Mouse (Mus musculus) hindbrain, embryonic 15.5 days (tissue): Measurements from ENCODE around the gene Jph4. TPM values are rescaled to one million over a fixed set of nuclear protein-coding genes. Genes with fewer than 3 reads are reported as not detected.

ENCODE experiments used
- ATAC-seq: fragments of 200-750 bp; cut with Nextera tagmentation; 2 replicates; pipeline ENCODE4 v1.8.0; 2017; ENCODE audit warnings: low read depth, moderate number of reproducible peaks, moderate TSS enrichment; ENCODE audit not compliant: low FRiP score
- H3K27ac ChIP-seq: fragments of 300-500 bp; sonication (generic); replicated peaks from 2 replicates; pipeline ENCODE4 v1.5.1; 2015; ENCODE audit warnings: mild to moderate bottlenecking, inconsistent platforms
- H3K27me3 ChIP-seq: fragments of 300-500 bp; sonication (generic); 2 replicates; pipeline ENCODE4 v1.6.1; 2015; ENCODE audit warnings: control low read depth, inconsistent platforms
- H3K36me3 ChIP-seq: fragments of 300-500 bp; sonication (generic); 2 replicates; pipeline ENCODE4 v1.6.1; 2015; ENCODE audit warnings: control low read depth, inconsistent platforms
- H3K4me1 ChIP-seq: fragments of 300-500 bp; sonication (generic); replicated peaks from 2 replicates; pipeline ENCODE4 v1.6.1; 2015; ENCODE audit warnings: control low read depth, inconsistent platforms
- H3K4me2 ChIP-seq: fragments of 300-500 bp; sonication (generic); 2 replicates; pipeline ENCODE4 v1.6.1; 2015; ENCODE audit warnings: moderate library complexity, mild to moderate bottlenecking, inconsistent platforms
- H3K4me3 ChIP-seq: fragments of 300-500 bp; sonication (generic); 2 replicates; pipeline ENCODE4 v1.5.1; 2015; ENCODE audit warnings: mild to moderate bottlenecking, inconsistent platforms
- H3K9ac ChIP-seq: fragments of 300-500 bp; sonication (generic); 2 replicates; pipeline ENCODE4 v1.6.1; 2015; ENCODE audit warnings: inconsistent platforms
- H3K9me3 ChIP-seq: fragments of 300-500 bp; sonication (generic); 2 replicates; pipeline ENCODE4 v1.6.1; 2016; ENCODE audit warnings: control low read depth, inconsistent platforms
- WGBS: fragments of 180-500 bp; shearing (Covaris S2); methylation state at CpG from one replicate; pipeline ENCODE4 v1.1.7; 2015; 5-methylcytosine and 5-hydroxymethylcytosine counted together
- polyA plus RNA-seq: library from polyadenylated mRNA; unstranded; fragments of >200 nt; fragmentation: Nextera tagmentation; extraction: Ambion mirVana; gene quantifications from 2 replicates; pipeline ENCODE4 v1.2.1, GENCODE M21; 2015

Gene Jph4
- polyA plus RNA-seq, 1 experiment from 2014 or later = 40.7 TPM

DNA sequence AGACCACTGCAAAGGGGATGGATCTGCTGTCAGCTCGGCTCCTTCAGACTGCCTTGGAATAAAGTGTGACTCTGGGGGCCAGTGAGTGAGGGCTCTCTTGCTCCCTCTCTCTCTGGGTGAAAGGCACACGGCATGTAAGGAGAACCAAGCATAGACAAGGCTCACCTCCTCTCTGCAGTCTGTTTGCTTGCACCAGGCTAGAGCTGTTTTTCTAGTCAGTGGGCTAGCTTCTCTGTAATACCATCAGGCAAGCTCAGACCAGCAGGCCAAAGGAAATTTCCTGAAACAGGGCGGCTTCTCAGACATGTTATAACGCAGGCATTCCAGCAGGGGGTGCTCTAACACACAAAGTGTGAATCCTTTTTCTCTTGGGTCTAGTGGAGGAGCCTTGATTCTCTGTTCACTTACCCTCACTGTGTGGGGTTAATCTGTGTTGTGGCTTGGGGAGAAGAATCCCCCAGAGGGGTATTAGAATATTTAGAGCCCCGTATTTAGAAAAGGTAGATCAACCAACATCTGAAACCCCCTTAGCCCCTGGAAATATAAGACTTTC lies 31.7 kb upstream of the Jph4 start:
- H3K4me3 ChIP-seq = no peak overlapping the region
- no peaks in the 10 kb centered on the region for H3K9me3 ChIP-seq
- peak; percentile 62; the same call in 1 of the 2 replicates for ATAC-seq
- peak overlapping the region; percentile 59; the same call in 1 of the 2 replicates for H3K27ac ChIP-seq
- no peaks in the 10 kb centered on the region for H3K27me3 ChIP-seq
- H3K36me3 ChIP-seq = no peaks in the 10 kb centered on the region
- H3K9ac ChIP-seq = no peak overlapping the region
- 25% methylated on average over 5 of the region's 5 CpGs for WGBS
- H3K4me1 ChIP-seq = peaks cover 16% of the 10 kb centered on the region
- 0 out of 2 replicates have a peak overlapping the region, but pooled peaks have one; percentile 14 for H3K4me2 ChIP-seq

DNA sequence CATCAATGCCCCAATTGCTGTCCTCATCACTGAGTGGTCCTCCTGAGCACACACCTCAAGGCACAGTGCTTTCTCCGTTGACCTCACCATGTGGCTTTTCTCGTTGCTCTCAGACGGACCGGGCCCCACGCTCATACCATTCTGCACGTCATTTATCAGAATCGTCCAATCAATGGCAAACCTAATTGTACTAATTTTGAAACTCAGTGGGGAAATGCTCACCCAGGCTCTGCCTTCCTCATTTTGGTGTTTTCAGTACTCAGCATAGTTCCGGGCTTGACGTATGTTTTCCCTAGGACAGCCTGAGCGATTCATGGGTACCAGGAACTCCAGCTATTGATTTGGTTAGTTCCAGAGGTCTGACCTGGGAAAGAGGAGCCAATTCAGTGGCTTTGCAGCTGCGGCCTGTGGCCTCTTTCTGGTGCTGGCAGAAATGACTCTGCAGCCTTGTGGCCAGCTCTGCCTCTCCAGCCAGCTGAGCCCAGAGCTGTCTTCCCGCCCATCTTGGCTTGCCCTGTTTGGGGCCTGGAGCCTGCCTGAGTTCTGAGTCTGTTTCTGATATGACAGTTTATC lies 30.2 kb upstream of the Jph4 start:
- Histone ChIP-seq H3K4me2 (no peak overlapping the region), H3K36me3 (no peaks in the 10 kb centered on the region), H3K9me3 (no peaks in the 10 kb centered on the region), H3K4me1 (peaks cover 16% of the 10 kb centered on the region), H3K9ac (no peak overlapping the region), H3K27ac (no peak overlapping the region), H3K4me3 (no peak overlapping the region), H3K27me3 (no peaks in the 10 kb centered on the region)
- ATAC-seq = no peak
- whole genome bisulfite sequencing = 85% methylated on average over 12 of the region's 12 CpGs

DNA sequence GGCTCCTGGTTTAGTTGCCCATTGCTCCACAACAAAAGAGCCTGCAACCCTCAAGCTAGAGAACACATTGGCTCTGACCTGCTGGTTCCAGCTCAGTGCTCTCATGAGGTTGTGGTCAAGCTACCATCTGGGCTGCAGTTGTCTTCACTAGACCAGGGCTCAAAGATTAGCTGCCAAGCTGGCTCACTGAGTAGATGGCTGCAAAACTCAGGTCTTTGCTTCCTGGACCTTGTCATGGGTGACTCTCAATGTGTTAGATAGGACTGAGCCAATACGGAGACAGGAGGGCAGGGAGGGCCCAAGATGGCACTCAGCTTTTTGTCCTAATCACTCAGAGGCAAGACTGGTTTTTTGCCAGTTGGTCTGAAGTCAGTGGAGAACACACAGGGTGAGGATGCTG lies 29.6 kb upstream of the Jph4 start:
- Histone ChIP-seq H3K36me3 (no peaks in the 10 kb centered on the region), H3K9me3 (no peaks in the 10 kb centered on the region), H3K9ac (no peak overlapping the region), H3K27ac (no peak overlapping the region), H3K4me1 (peaks cover 16% of the 10 kb centered on the region), H3K4me3 (no peak overlapping the region), H3K4me2 (no peak overlapping the region), H3K27me3 (no peaks in the 10 kb centered on the region)
- WGBS = 77% methylated on average over 1 of the region's 1 CpGs
- no peak for ATAC-seq

DNA sequence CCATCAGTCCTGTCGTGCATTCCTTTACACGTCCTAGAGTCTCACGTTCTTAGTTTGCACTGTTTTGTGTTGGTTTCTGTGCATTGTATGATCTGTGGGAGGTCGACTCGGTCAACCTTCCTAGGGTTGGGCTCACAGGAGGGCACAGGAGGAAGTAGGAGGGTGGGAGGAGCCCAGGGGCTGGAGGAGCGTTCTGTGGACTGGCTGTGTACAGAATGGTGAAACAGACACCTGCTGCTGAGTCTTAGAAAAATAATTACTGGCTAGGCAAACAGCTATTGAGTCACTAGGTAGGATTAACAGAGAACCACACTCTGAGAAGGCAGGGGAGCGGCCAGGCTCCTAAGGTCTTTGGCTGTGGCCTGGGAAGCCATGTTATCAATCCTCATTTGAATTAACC lies 22.6 kb upstream of the Jph4 start:
- whole genome bisulfite sequencing = 49% methylated on average over 7 of the region's 7 CpGs
- H3K4me3 ChIP-seq = no peak overlapping the region
- H3K4me1 ChIP-seq = no peaks in the 10 kb centered on the region
- no peak for ATAC-seq
- H3K27ac ChIP-seq = no peak overlapping the region
- no peaks in the 10 kb centered on the region for H3K27me3 ChIP-seq
- H3K9ac ChIP-seq = no peak overlapping the region
- H3K36me3 ChIP-seq = no peaks in the 10 kb centered on the region
- no peak overlapping the region for H3K4me2 ChIP-seq
- no peaks in the 10 kb centered on the region for H3K9me3 ChIP-seq

DNA sequence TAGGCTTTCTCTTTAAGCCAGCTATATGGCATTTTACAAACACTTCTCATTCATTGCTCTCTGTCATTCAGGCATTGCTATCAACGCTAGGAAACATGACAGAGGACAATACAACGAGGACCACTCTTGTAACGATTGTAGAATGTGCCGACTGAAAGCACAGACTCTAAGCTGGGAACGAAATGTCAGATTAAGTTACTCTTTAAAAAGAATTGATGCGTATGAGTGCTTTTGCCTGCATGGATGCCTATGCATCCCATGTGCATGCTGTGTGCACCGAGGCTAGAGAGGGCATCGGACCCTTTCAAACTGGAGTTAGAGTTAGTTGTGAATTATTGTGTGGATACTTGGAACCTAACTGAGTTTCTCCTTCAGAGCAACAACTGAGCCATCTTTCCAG lies 18.9 kb upstream of the Jph4 start:
- no peaks in the 10 kb centered on the region for H3K4me1 ChIP-seq
- H3K9me3 ChIP-seq = no peaks in the 10 kb centered on the region
- no peak overlapping the region for H3K4me3 ChIP-seq
- WGBS = 83% methylated on average over 8 of the region's 8 CpGs
- H3K36me3 ChIP-seq = no peaks in the 10 kb centered on the region
- H3K27me3 ChIP-seq = no peaks in the 10 kb centered on the region
- H3K4me2 ChIP-seq = no peak overlapping the region
- H3K9ac ChIP-seq = no peak overlapping the region
- ATAC-seq = no peak
- no peak overlapping the region for H3K27ac ChIP-seq

DNA sequence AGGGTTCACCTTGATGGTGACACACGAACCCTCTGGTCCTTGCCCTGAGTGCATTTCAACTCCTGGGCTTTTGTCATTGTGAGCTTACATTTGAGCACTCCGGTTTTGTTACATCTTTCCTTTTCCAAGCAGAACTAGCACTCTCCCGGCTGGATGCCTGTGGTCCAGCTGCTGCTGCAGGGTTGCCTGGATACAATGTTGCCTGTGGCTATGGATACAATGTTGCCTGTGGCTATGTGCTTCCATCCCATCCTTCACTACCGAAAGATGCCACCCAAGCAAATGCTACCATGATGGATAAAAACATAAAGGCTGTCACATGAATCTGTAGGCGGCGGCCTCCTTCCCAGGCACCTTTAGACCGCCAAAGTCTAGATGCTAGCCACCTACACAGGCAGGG lies 9.8 kb upstream of the Jph4 start:
- Histone ChIP-seq H3K4me2 (no peak overlapping the region), H3K27me3 (no peaks in the 10 kb centered on the region), H3K9ac (no peak overlapping the region), H3K36me3 (no peaks in the 10 kb centered on the region), H3K9me3 (no peaks in the 10 kb centered on the region), H3K4me1 (peaks cover 14% of the 10 kb centered on the region), H3K4me3 (no peak overlapping the region), H3K27ac (no peak overlapping the region)
- ATAC-seq = no peak
- WGBS = 62% methylated on average over 7 of the region's 7 CpGs

DNA sequence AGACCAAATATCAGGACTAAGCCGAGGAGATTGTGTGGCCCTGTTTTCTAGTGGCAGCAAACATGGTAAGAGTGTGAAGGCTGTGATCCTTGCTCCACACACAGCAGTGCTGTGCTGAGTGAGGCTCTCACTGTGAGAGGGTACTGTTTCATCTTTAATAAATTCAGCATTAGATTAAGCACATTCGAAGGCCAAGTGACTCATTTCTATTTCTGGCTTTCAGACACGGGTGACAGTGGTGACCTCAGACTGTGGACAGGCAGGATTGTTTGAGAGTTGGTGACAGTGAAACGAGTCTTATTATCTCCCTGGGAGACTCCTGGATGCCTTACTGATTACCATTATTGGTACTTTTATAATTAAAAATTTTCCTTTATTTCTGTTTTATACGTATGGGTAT lies 9.0 kb upstream of the Jph4 start:
- Histone ChIP-seq H3K4me3 (no peak overlapping the region), H3K27ac (no peak overlapping the region), H3K9me3 (no peaks in the 10 kb centered on the region), H3K4me2 (no peak overlapping the region), H3K36me3 (no peaks in the 10 kb centered on the region), H3K9ac (no peak overlapping the region), H3K4me1 (peaks cover 14% of the 10 kb centered on the region), H3K27me3 (no peaks in the 10 kb centered on the region)
- no peak for ATAC-seq
- WGBS = 87% methylated on average over 5 of the region's 5 CpGs

DNA sequence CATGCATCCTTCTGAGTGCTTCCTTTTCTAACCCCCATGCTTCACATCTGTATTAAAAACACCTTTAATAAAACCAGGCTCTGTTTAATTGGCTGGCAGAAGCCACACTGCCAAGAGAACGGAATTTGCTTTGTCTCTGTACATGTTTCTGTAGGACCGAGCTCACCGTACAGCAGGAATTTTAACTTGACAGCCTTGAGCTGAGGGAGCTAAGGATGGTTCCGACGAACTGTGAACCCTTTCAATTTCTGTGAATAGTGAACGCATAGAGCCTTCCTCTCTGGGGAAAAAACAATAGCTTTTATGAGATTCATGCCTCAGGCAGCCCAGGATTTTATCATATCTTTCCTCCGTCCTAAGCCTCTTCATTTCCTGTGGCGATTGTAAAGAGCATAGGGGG lies 5.6 kb upstream of the Jph4 start:
- H3K36me3 ChIP-seq = no peaks in the 10 kb centered on the region
- no peak overlapping the region for H3K4me3 ChIP-seq
- H3K4me1 ChIP-seq = peaks cover 17% of the 10 kb centered on the region
- H3K27ac ChIP-seq = peak overlapping the region; percentile 78
- ATAC-seq = peak; percentile 7; the same call in 1 of the 2 replicates
- no peaks in the 10 kb centered on the region for H3K27me3 ChIP-seq
- peak overlapping the region; percentile 9; the same call in 1 of the 2 replicates for H3K9ac ChIP-seq
- peak overlapping the region; percentile 30 for H3K4me2 ChIP-seq
- H3K9me3 ChIP-seq = no peaks in the 10 kb centered on the region
- 19% methylated on average over 8 of the region's 8 CpGs for WGBS

DNA sequence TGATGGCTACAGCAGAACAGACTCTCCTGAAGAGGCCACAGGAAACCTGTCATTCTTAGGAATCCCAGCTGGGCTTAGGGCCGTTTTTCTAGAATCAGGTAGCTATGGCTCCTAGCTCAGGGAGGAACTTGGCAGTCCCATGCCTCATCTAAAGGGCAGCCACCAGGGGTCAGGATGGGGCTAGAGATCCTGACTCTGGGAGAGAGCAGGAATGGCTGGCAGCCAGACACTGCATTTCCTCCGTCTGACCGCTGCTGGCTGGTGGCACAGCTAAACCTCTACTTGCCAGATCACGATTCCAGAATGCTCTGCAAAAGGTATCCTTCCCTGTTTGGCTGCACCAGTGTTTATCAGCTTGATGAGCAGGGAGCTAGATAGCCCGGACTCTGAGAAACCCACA lies 5.2 kb upstream of the Jph4 start:
- peak overlapping the region; percentile 30 for H3K4me2 ChIP-seq
- H3K4me3 ChIP-seq = no peak overlapping the region
- peak; percentile 85 for ATAC-seq
- H3K9ac ChIP-seq = 0 out of 2 replicates have a peak overlapping the region, but pooled peaks have one; percentile 9
- no peaks in the 10 kb centered on the region for H3K27me3 ChIP-seq
- WGBS = 6% methylated on average over 5 of the region's 5 CpGs
- H3K9me3 ChIP-seq = no peaks in the 10 kb centered on the region
- peak overlapping the region; percentile 78 for H3K27ac ChIP-seq
- no peaks in the 10 kb centered on the region for H3K36me3 ChIP-seq
- H3K4me1 ChIP-seq = peaks cover 21% of the 10 kb centered on the region

DNA sequence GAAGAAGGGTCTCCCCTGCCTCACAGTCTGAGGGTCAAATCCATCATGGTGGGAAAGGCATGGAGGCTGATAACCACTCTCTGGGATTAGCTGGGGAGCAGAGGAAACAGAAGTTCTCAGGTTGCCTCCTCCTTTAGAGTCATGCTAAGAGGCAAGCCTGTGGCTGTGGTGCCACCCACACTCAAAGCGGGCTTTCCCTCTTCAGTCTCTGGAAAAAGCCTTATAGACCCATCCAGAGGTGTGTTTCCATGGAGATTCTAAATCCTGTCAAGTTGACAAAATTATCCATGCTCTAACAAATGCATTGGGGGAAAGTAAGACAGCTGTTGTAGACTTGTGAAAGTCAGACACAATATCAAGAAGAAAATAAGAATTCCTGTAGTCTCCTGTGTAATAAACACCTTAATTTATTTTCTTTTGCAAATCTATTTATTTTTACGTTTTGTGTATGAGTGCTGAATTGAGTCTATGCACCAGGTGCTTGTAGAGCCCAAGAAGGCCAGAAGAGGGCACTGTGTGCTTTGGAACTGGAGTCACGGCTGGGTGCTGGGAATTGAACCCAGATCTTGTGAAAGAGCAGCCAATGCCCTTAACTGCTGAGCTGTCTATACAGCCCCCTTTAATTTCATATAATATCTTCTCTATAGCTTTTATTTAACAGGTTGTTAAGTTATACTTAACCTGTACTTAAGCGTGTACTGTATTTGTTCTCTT lies 2.8 kb upstream of the Jph4 start:
- ATAC-seq = no peak
- H3K4me3 ChIP-seq = no peak overlapping the region
- WGBS = 74% methylated on average over 4 of the region's 4 CpGs
- peaks cover 33% of the 10 kb centered on the region for H3K4me1 ChIP-seq
- no peaks in the 10 kb centered on the region for H3K27me3 ChIP-seq
- no peaks in the 10 kb centered on the region for H3K36me3 ChIP-seq
- no peak overlapping the region for H3K9ac ChIP-seq
- H3K4me2 ChIP-seq = no peak overlapping the region
- H3K9me3 ChIP-seq = no peaks in the 10 kb centered on the region
- H3K27ac ChIP-seq = no peak overlapping the region

DNA sequence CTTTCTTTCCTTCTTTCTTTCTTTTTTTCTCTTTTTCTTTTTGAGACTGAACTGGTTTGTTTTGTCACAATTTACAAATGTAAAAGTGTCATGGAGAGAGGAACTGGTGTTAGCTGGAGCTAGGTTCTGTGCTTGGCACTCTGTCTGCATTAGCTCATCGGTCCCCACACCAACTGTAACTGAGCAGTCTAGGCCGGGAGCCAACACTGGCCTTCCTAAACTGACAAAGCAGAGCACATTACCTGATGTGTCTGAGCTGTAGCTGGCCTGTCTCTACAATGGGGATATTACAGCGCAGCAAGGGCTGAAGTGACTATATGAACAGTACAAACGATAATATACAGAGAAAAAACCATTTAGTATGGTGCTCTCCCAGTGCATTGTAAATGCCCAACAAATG lies 2.1 kb upstream of the Jph4 start:
- no peak overlapping the region for H3K9ac ChIP-seq
- peaks cover 40% of the 10 kb centered on the region for H3K4me1 ChIP-seq
- 71% methylated on average over 4 of the region's 4 CpGs for WGBS
- H3K27ac ChIP-seq = no peak overlapping the region
- no peak for ATAC-seq
- H3K36me3 ChIP-seq = no peaks in the 10 kb centered on the region
- H3K4me2 ChIP-seq = no peak overlapping the region
- no peaks in the 10 kb centered on the region for H3K9me3 ChIP-seq
- H3K27me3 ChIP-seq = no peaks in the 10 kb centered on the region
- H3K4me3 ChIP-seq = no peak overlapping the region

DNA sequence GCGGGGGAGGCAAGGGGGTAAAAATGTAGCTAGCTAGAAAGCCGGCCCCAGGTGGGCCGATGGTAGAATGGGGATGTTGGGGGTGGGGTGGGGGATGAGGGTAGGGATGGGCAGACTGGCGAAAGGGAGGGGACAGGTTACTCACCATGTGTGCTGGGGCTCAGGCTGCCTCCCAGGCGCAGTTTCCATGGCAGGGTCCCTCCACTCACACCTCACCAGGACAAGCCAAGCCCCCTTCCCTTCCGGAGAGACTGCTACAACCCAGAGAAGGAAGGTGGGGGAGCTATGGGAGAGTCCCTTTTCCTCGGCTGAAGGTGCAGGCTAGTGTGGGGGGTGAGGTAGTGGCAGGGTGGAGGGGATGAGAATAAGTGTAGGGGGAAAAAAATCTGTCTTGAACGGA lies 889 bp downstream of the Jph4 start:
- peak; percentile 35 for ATAC-seq
- Histone ChIP-seq H3K4me1 (peaks cover 56% of the 10 kb centered on the region), H3K9me3 (no peaks in the 10 kb centered on the region), H3K36me3 (peaks cover 11% of the 10 kb centered on the region; the same call in 1 of the 2 replicates), H3K4me3 (peak overlapping the region; percentile 76), H3K4me2 (peak overlapping the region; percentile 74), H3K27me3 (no peaks in the 10 kb centered on the region), H3K27ac (peak overlapping the region; percentile 96), H3K9ac (peak overlapping the region; percentile 93)
- WGBS = 1% methylated on average over 8 of the region's 8 CpGs
